Mouse (Mus musculus): ENCODE data around the gene Cdkl2.
A peak's percentile ranks its signal among the peaks of the same experiment; 100 is the strongest.

Cdkl2 gene

GRCm38 (mm10) chr5:91991191-91991937 lies 52.3 kb downstream of the Cdkl2 start:
- no peak for DNase-seq

DNA sequence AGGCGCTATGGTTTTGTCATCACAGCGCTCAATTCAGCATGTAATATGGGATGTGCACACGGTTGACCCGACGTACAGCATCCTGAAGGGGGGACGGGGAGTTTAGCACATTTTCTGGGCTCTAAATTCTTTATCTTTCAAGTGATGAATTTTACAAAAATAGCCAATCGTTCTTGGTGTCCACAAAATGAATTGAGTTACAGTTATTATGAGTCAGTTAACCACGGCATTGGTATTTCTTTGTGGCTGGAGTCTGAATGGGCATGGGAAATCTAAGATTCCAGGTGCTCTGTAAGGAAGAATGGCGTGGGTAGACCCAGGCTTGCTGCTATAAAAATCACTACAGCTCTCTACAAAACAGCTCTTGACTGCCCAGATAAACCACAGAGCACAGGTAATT lies 54.4 kb downstream of the Cdkl2 start:
- DNase-seq, result no peak

DNA sequence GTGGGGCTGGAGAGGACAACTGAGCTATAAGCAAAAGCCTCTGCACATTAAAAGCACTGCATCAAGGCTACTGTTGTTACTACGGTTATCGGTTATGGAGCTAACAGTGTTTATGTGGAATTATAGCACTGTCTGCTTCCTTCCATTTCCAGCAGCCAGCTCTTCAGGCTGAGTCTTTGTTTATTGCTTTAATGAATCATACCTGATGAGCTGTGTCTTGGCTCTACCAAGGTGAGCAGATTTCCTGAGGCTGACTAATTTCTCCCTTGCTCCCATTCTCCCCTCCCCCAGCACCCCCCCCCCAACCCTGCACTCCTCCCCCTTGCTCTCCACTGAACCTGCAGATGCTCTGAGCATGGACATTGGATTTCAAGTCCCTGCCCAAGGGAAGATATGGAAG lies 55.9 kb downstream of the Cdkl2 start:
- no peak for DNase-seq

GRCm38 (mm10) chr5:91987236-91987635 lies 56.4 kb downstream of the Cdkl2 start, which contains the start of gene Odaph:
TSS of gene Odaph (plus strand) at chr5:91987475.
- no peak for DNase-seq

DNA sequence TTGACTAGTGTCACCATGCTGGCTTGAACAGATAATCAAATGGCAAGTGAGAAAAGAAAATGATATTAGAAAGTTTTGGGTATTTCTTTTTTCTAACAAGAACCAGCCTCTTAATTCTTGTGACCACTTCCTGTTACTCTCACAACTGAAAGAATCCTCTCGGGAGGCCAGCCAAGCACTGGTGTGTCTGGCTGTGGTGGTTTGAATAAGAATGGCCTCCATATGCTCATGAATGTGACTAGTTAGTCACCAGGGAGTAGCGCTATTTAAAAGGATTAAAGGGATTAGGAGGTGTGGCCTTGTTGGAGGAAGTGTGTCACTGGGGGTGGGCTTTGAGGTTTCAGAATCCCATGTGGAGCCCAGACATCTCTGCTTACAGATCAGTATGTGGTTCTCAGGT lies 58.0 kb downstream of the Cdkl2 start:
- no peak for DNase-seq

DNA sequence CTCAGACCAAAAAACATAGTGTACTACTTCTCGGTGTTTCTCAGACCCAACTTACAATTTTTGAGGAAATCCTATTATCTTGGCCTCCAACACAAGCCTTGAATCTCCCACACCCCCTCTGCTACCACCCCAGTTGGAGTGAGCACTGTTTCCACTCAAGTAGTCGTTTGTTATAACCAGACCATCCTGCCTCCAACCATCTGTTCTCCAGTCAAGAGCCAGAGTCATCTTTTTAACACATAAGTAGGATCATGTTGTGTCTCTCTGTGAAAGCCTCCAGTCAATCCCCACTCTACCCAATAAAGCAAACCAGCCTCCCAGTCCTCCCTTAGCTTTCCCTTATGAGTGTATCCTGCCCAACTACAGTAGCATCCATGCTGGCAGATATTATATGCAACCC lies 60.2 kb downstream of the Cdkl2 start:
- no peak for DNase-seq

DNA sequence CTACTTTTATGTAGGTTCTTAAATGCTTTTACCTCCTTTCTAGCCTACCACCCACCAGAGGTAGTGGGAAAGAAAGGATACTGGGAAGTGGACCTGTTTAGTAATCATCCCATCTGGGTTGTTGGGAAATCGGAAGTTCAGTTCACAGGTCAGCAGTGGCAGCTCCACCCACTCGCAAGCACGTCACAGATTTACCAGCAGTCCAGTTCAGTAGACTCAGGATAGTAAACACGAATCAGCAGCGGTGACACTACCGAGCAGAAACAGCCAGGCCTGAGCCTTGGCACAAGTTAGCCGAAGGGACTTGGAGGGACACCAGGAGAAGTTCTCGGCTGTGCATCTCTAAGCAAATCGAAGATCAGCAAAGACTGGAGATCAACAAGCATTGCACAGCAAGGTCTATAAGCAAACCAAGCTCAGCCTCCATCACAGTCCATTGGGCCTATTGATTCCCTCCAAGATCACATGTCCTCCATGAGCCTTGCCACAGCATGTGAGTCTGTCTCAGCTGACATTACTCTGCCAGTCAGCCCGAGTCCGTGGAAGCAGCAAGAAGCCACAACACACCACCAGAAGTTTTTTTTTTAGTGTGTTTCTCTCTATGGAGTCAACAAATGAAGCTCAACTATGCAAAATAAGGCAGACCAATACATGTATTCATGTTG lies 62.4 kb downstream of the Cdkl2 start:
- no peak for DNase-seq

DNA sequence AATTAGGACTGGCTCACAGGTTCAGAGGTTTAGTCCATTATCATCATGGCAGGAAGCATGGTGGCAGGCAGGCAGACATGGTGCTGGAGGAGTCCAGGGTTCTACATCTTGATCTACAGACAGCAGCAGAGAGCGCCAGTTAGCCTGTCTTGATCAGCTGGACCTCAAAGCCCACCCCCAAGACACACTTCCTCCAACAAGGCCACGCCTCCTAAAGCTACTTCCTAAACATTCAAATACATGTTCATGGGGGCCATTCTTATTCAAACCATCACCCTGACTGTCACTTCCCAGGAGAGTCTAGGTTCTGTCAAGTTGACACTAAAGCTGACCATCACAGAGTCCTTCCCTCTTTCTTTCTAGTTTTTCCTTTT lies 66.3 kb downstream of the Cdkl2 start:
- no peak for DNase-seq

GRCm38 (mm10) chr5:91976566-91977396 lies 66.9 kb downstream of the Cdkl2 start:
- no peak for DNase-seq

DNA sequence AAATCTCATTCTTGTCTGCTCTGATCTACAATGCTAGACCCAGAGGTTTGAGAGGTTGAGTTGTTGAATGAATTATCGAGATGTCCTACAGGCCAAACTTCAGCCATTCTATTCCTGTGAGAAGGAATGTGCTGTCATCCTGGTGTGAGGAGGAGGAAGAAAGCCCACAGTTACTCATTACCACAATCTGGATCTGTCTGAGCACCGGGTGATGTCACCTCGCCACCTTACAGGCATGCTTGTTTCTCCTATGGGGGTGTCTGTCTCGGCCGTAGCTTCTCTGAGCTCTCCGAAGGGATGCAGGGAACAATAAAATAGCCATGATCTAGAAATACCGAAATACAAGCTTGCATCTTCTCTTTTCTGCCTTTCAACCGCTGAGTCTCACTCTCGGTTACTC lies 67.9 kb downstream of the Cdkl2 start:
- DNase-seq, result no peak

- no peak for DNase-seq
Observed at GRCm38 (mm10) chr5:91974002-91974401, 69.7 kb downstream of the Cdkl2 start.

DNA sequence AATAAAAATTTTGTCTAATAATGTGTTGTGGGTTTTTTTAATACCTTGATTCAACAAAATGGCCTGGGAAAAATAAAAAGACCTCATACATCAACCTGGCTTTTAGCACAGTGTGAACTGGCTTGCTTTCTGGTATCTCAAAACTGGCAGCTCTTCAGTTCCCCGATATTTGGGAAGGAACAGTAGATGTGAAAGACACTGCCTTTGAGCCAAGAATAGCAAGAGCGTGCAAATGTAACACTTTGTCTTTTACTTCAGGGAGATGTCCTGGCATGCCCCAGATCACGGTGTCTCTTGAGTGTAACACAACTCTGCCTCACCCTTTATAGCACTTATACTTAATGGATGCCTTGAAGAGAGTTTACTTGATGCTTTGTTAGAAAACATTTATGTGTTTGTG lies 71.6 kb downstream of the Cdkl2 start:
- DNase-seq, result no peak

- DNase-seq, result peak; percentile 92
Observed at GRCm38 (mm10) chr5:91962639-91963440, 80.8 kb downstream of the Cdkl2 start, which contains the start of gene Rchy1. TSS of gene Rchy1 (minus strand) at chr5:91963068.

- no peak for DNase-seq
Observed at GRCm38 (mm10) chr5:91962259-91962638, 81.4 kb downstream of the Cdkl2 start.

- DNase-seq, result no peak
Observed at GRCm38 (mm10) chr5:91961370-91961769, 82.3 kb downstream of the Cdkl2 start.

- no peak for DNase-seq
Observed at GRCm38 (mm10) chr5:91960606-91961254, 83.0 kb downstream of the Cdkl2 start.

DNA sequence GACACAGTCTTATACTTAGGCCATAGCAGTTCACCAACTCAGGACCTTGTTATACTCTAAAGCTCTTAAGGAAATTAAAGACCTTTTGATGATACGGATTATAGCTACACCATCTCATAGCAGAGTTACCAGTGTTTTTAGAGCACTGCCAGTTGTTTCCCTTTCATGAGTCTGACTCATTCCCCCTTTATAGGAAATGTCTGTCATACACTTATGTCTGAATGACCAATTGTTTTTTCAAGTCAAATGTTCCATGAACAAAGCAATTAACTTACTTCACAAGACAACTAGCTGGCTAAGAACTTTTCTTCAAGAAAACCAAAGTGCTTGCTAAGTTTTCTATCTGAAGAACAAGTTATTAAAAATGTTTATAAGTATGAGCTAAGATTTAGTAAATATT lies 83.7 kb downstream of the Cdkl2 start:
- DNase-seq, result no peak

- DNase-seq, result no peak
Observed at GRCm38 (mm10) chr5:91959096-91959495, 84.6 kb downstream of the Cdkl2 start.

DNA sequence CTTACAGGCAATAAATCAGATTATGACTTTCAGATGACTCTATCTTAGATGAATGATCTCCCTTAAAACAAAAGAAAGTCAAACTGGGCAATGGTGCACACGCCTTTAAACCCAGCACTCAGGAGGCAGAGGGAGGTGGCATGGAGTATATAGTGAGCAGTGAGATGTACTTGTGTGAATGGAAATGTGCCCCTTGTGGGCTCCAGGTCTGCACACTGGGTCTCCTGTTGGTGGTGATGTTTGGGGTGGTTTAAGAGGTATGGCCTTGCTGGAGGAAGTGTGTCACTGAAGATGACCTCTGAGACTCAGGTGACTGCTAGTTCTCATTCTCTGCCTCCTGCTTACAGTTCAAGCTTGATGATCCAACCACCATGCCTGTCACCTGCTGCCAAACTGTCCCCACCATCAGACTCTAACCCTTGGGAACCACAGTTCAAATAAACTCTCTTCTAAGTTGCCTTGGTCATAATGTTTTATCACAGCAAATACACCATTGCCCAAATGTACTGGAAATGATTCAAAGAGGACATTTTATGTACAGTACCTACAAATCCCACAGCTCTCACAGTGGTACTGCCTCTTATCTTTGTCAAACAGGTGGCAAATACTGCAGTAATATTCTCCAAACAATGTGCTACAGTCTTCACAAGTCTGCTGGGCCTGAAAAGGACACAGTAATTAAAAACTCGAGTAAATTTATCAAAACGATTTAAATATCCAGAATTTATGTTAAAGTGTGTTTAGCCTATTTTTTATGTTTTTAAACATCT lies 86.5 kb downstream of the Cdkl2 start:
- no peak for DNase-seq
